Mouse (Mus musculus): ENCODE measurements at regions not wholly inside any gene's neighbourhood (a gene's known extent, or its start where the extent isn't known, plus 50 kb on each side); places are given as distances from the start of the nearest gene placed in this dataset.

- H3K9me3 ChIP-seq (ENCODE audit: control insufficient read depth, insufficient read depth, low read depth, low read length) = no peaks in the 10 kb centered on the region
- no peak for DNase-seq (ENCODE audit: low read depth, low spot score)
- H3K4me3 ChIP-seq (ENCODE audit: insufficient read depth in 1 of 2, low read depth in 1 of 2, low read length in 2 of 2, poor library complexity in 1 of 2, severe bottlenecking in 1 of 2) = no peak overlapping the region
- H3K9ac ChIP-seq (ENCODE audit: insufficient read depth, low read depth, low read length, poor library complexity, severe bottlenecking) = no peak overlapping the region
- TF ChIP-seq CHD2 (IDR thresholded peaks at IDR 0.05; ENCODE audit: low read depth, low read length) (no peak), ZC3H11A (IDR thresholded peaks at IDR 0.05; ENCODE audit: borderline replicate concordance, low read depth, low read length) (no peak), ZNF384 (IDR thresholded peaks at IDR 0.05; ENCODE audit: low read depth, low read length) (no peak), MAFK (IDR thresholded peaks at IDR 0.05; ENCODE audit: insufficient read depth, low read depth, low read length) (no peak), HCFC1 (IDR thresholded peaks at IDR 0.05; ENCODE audit: borderline replicate concordance, insufficient read depth, low read length) (no peak)
- in situ Hi-C loops (cut with MboI; ENCODE audit: low sequenced_read_pairs in 2 of 2, unreplicated experiment in 2 of 2) = no loop called here
- H3K27ac ChIP-seq (ENCODE audit: insufficient read depth, low read depth, low read length, poor library complexity, severe bottlenecking) = no peak overlapping the region
- no peaks in the 10 kb centered on the region for H3K4me1 ChIP-seq (ENCODE audit: control insufficient read depth in 2 of 2, insufficient read depth in 2 of 2, low read length in 2 of 2, poor library complexity in 1 of 2)
- no peaks in the 10 kb centered on the region for H3K36me3 ChIP-seq (ENCODE audit: control insufficient read depth, insufficient read depth, low read length, poor library complexity, severe bottlenecking)
Measured at GRCm38 (mm10) chr12:90469754-90470153, 268.5 kb downstream of the Dio2 start.

- Histone ChIP-seq H3K9ac (ENCODE audit: insufficient read depth, low read depth, low read length, poor library complexity, severe bottlenecking) (no peak overlapping the region), H3K36me3 (ENCODE audit: control insufficient read depth, insufficient read depth, low read length, poor library complexity, severe bottlenecking) (no peaks in the 10 kb centered on the region), H3K4me1 (ENCODE audit: control insufficient read depth in 2 of 2, insufficient read depth in 2 of 2, low read length in 2 of 2, poor library complexity in 1 of 2) (no peaks in the 10 kb centered on the region), H3K27ac (ENCODE audit: insufficient read depth, low read depth, low read length, poor library complexity, severe bottlenecking) (no peak overlapping the region), H3K4me3 (ENCODE audit: insufficient read depth in 1 of 2, low read depth in 1 of 2, low read length in 2 of 2, poor library complexity in 1 of 2, severe bottlenecking in 1 of 2) (no peak overlapping the region), H3K9me3 (ENCODE audit: control insufficient read depth, insufficient read depth, low read depth, low read length) (no peaks in the 10 kb centered on the region)
- DNase-seq (ENCODE audit: low read depth, low spot score) = no peak
- in situ Hi-C loops (cut with MboI; ENCODE audit: low sequenced_read_pairs in 2 of 2, unreplicated experiment in 2 of 2) = no loop called here
- TF ChIP-seq HCFC1 (IDR thresholded peaks at IDR 0.05; ENCODE audit: borderline replicate concordance, insufficient read depth, low read length) (no peak), MAFK (IDR thresholded peaks at IDR 0.05; ENCODE audit: insufficient read depth, low read depth, low read length) (no peak), CHD2 (IDR thresholded peaks at IDR 0.05; ENCODE audit: low read depth, low read length) (no peak), ZC3H11A (IDR thresholded peaks at IDR 0.05; ENCODE audit: borderline replicate concordance, low read depth, low read length) (no peak), ZNF384 (IDR thresholded peaks at IDR 0.05; ENCODE audit: low read depth, low read length) (no peak)
Measured at GRCm38 (mm10) chr12:90460121-90460520, 278.1 kb downstream of the Dio2 start.

GRCm38 (mm10) chr12:90440672-90441071 lies 297.6 kb downstream of the Dio2 start:
- no peak for DNase-seq (ENCODE audit: low read depth, low spot score)
- no peaks in the 10 kb centered on the region for H3K9me3 ChIP-seq (ENCODE audit: control insufficient read depth, insufficient read depth, low read depth, low read length)
- H3K4me1 ChIP-seq (ENCODE audit: control insufficient read depth in 2 of 2, insufficient read depth in 2 of 2, low read length in 2 of 2, poor library complexity in 1 of 2) = no peaks in the 10 kb centered on the region
- in situ Hi-C loops (cut with MboI; ENCODE audit: low sequenced_read_pairs in 2 of 2, unreplicated experiment in 2 of 2) = no loop called here
- no peak for TF ChIP-seq CHD2 (IDR thresholded peaks at IDR 0.05; ENCODE audit: low read depth, low read length)
- no peak for TF ChIP-seq HCFC1 (IDR thresholded peaks at IDR 0.05; ENCODE audit: borderline replicate concordance, insufficient read depth, low read length)
- no peak overlapping the region for H3K4me3 ChIP-seq (ENCODE audit: insufficient read depth in 1 of 2, low read depth in 1 of 2, low read length in 2 of 2, poor library complexity in 1 of 2, severe bottlenecking in 1 of 2)
- no peak overlapping the region for H3K9ac ChIP-seq (ENCODE audit: insufficient read depth, low read depth, low read length, poor library complexity, severe bottlenecking)
- H3K36me3 ChIP-seq (ENCODE audit: control insufficient read depth, insufficient read depth, low read length, poor library complexity, severe bottlenecking) = no peaks in the 10 kb centered on the region
- no peak overlapping the region for H3K27ac ChIP-seq (ENCODE audit: insufficient read depth, low read depth, low read length, poor library complexity, severe bottlenecking)

GRCm38 (mm10) chr12:90425276-90426063 lies 312.8 kb downstream of the Dio2 start:
- no peak overlapping the region for H3K27ac ChIP-seq (ENCODE audit: insufficient read depth, low read depth, low read length, poor library complexity, severe bottlenecking)
- no peaks in the 10 kb centered on the region for H3K4me1 ChIP-seq (ENCODE audit: control insufficient read depth in 2 of 2, insufficient read depth in 2 of 2, low read length in 2 of 2, poor library complexity in 1 of 2)
- no peak overlapping the region for H3K9ac ChIP-seq (ENCODE audit: insufficient read depth, low read depth, low read length, poor library complexity, severe bottlenecking)
- no peak for TF ChIP-seq ZC3H11A (IDR thresholded peaks at IDR 0.05; ENCODE audit: borderline replicate concordance, low read depth, low read length)
- no peak for TF ChIP-seq ZNF384 (IDR thresholded peaks at IDR 0.05; ENCODE audit: low read depth, low read length)
- no peak for TF ChIP-seq MAFK (IDR thresholded peaks at IDR 0.05; ENCODE audit: insufficient read depth, low read depth, low read length)
- DNase-seq (ENCODE audit: low read depth, low spot score) = no peak
- in situ Hi-C loops (cut with MboI; ENCODE audit: low sequenced_read_pairs in 2 of 2, unreplicated experiment in 2 of 2) = no loop called here
- no peaks in the 10 kb centered on the region for H3K9me3 ChIP-seq (ENCODE audit: control insufficient read depth, insufficient read depth, low read depth, low read length)
- H3K4me3 ChIP-seq (ENCODE audit: insufficient read depth in 1 of 2, low read depth in 1 of 2, low read length in 2 of 2, poor library complexity in 1 of 2, severe bottlenecking in 1 of 2) = no peak overlapping the region
- no peaks in the 10 kb centered on the region for H3K36me3 ChIP-seq (ENCODE audit: control insufficient read depth, insufficient read depth, low read length, poor library complexity, severe bottlenecking)
